Mouse (Mus musculus) heart, postnatal 0 days (tissue): ENCODE data around the gene Zfp652.

ENCODE experiments used
- CTCF ChIP-seq: IDR thresholded peaks from 2 replicates; pipeline ENCODE4 v1.5.1; 2016; ENCODE audit warnings: antibody characterized with exemption, control low read depth, low read depth
- EP300 ChIP-seq: IDR thresholded peaks from 2 replicates; pipeline ENCODE4 v1.6.1; 2016; ENCODE audit warnings: antibody characterized with exemption, low read depth

GRCm38 (mm10) chr11:95844935-95845334 is 132.5 kb downstream of the Zfp652 start:
- TF ChIP-seq CTCF (no peak), EP300 (no peak)
